Mouse (Mus musculus) forebrain, embryonic 12.5 days (tissue): ENCODE measurements around the gene Atp6v1g2. TPM values are rescaled to one million over a fixed set of nuclear protein-coding genes. Genes with fewer than 3 reads are reported as not detected.

Source experiments
- ATAC-seq: fragments of 200-750 bp; cut with Nextera tagmentation; 2 replicates; pipeline ENCODE4 v1.8.0; 2017; ENCODE audit warnings: moderate TSS enrichment; ENCODE audit not compliant: low FRiP score
- H3K27ac ChIP-seq: fragments of 300-500 bp; sonication (generic); 2 replicates; pipeline ENCODE4 v1.5.1; 2016; ENCODE audit warnings: mild to moderate bottlenecking
- H3K27me3 ChIP-seq: fragments of 300-500 bp; sonication (generic); 2 replicates; pipeline ENCODE4 v1.6.1; 2016; ENCODE audit warnings: mild to moderate bottlenecking
- H3K36me3 ChIP-seq: fragments of 300-500 bp; sonication (generic); replicated peaks from 2 replicates; pipeline ENCODE4 v1.6.1; 2016; ENCODE audit warnings: mild to moderate bottlenecking
- H3K4me1 ChIP-seq: fragments of 300-500 bp; sonication (generic); 2 replicates; pipeline ENCODE4 v1.6.1; 2016
- H3K4me2 ChIP-seq: fragments of 300-500 bp; sonication (generic); 2 replicates; pipeline ENCODE4 v1.6.1; 2016; ENCODE audit warnings: mild to moderate bottlenecking, moderate library complexity
- H3K4me3 ChIP-seq: fragments of 300-500 bp; sonication (generic); replicated peaks from 2 replicates; pipeline ENCODE4 v1.5.1; 2016; ENCODE audit warnings: mild to moderate bottlenecking
- H3K9ac ChIP-seq: fragments of 300-500 bp; sonication (generic); 2 replicates; pipeline ENCODE4 v1.6.1; 2016; ENCODE audit warnings: mild to moderate bottlenecking
- H3K9me3 ChIP-seq: fragments of 300-500 bp; sonication (generic); 2 replicates; pipeline ENCODE4 v1.6.1; 2016
- WGBS: fragments of 180-500 bp; shearing (Covaris S2); methylation state at CpG from one replicate; pipeline ENCODE4 v1.1.7; 2016; 5-methylcytosine and 5-hydroxymethylcytosine counted together
- polyA plus RNA-seq: library from polyadenylated mRNA; unstranded; fragments of >200 nt; fragmentation: Nextera tagmentation; extraction: Ambion mirVana; gene quantifications from 2 replicates; pipeline ENCODE4 v1.2.1, GENCODE M21; 2016

Atp6v1g2 gene
- polyA plus RNA-seq, 1 experiment from 2014 or later, result 17.3 TPM

DNA sequence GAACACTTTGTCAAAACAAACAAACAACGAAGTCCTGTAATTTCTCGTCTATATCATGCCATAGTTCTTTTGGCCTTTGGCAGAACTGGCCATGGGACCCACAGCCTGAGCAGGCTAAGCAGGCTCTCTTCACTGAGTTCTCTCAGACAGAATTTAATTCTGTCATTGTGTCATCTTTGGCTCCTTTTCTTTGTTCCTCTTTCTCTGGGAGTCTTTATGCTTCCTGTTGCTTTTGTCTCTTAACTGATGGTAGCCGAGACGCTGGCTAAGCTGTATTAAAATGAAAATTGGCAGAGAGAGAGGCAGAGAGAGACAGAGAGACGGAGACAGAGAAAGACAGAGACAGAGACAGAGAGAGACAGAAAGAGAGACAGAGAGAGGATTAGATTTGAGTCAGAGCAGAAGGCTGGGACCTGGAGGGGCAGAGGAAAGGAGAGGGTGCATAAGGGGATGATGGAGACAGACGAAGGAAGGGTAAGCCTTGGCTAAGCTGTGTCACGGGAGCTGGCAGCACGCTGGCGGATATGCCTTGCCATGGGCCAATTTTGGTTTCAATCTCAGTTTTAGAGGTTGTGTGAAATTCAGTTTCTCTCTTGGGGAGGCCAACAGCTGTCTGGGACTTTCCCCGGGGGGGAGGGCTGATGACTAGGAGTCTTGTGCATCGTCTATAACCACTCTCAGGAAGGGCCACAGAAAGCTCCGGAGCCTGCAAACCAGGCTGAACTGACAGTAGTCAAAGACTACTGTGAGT lies 23.5 kb upstream of the Atp6v1g2 start:
- no peaks in the 10 kb centered on the region for H3K9me3 ChIP-seq
- no peaks in the 10 kb centered on the region for H3K4me1 ChIP-seq
- ATAC-seq, result no peak
- no peak overlapping the region for H3K4me3 ChIP-seq
- no peak overlapping the region for H3K27ac ChIP-seq
- H3K9ac ChIP-seq, result no peak overlapping the region
- WGBS, result 74% methylated on average over 12 of the region's 12 CpGs
- H3K36me3 ChIP-seq, result no peaks in the 10 kb centered on the region
- H3K27me3 ChIP-seq, result peaks cover 19% of the 10 kb centered on the region
- H3K4me2 ChIP-seq, result no peak overlapping the region

DNA sequence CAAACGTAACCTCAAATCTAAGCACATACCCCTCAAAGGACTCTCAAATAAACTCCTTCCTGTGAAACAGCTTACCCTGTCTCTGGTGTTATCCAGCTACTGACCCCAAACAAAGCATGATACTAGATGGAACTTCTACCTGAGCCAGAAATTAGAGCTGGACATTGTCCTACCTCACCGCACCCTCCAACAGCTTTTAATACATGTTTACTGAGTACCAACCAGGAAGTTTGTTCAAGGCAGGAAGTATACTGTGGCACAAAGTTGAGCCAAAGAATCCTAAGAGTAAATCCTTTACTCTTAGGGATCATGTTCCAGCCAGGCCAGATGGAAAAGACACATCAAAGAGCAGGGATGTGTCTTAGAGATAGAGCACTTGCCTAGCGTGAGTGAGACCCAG lies 22.9 kb upstream of the Atp6v1g2 start:
- ATAC-seq, result no peak
- no peak overlapping the region for H3K4me2 ChIP-seq
- no peak overlapping the region for H3K4me3 ChIP-seq
- 83% methylated on average over 3 of the region's 3 CpGs for WGBS
- H3K4me1 ChIP-seq, result no peaks in the 10 kb centered on the region
- no peaks in the 10 kb centered on the region for H3K36me3 ChIP-seq
- no peak overlapping the region for H3K27ac ChIP-seq
- H3K27me3 ChIP-seq, result 0 out of 2 replicates have a peak, but pooled peaks cover 14% of the 10 kb centered on the region
- no peak overlapping the region for H3K9ac ChIP-seq
- H3K9me3 ChIP-seq, result no peaks in the 10 kb centered on the region

DNA sequence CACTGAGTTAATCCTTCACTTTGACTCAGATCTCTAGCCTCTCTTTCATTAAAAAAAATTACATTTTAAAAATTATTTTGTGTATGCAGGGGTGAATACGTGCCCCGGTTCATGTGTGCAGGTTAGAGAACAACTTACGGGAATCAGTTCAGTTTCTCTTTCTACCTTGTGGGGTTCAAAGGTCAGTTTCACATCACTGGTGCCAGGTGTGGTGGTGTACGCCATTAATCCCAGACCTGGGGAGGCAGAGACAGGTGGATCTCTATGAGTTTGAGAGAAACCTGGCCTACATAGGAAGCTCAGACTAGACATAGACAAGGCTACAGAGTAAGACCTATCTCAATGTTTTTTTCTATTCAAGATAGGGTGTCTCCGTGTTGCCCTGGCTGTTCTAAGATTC lies 20.4 kb upstream of the Atp6v1g2 start:
- H3K27me3 ChIP-seq, result 0 out of 2 replicates have a peak, but pooled peaks cover 9% of the 10 kb centered on the region
- 95% methylated on average over 5 of the region's 5 CpGs for WGBS
- no peak overlapping the region for H3K4me3 ChIP-seq

DNA sequence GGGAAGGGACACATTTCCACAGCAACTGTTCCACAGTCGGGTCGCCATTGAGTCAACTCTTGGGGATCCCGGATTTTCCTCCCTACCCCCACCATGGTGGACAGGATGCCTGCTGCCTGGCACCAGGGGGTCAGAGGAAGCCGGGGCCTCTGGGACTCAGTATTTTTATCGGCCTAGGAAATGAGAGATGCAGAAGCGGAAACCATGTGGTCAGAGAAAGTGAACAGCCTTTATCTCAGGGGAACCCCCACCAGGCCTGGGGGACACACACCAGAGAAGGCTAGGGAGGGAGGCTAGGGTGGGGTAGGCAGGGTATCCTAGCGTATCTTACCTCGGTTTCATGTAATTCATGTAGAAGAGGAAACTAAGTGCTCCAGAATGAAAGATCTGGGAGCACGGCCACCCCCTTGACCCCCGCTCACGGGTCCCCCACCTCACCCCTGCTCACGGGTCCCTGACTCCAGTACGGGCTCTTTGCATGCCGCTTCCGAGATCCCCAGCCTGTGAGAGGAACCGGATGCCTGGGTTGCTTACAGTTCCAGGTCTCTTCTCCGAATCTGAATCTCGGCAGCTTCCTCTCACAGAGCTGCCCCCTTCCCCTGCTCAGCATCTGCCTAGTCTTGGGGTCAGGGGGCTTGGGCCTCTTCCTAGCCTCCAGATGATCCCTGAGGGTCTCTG lies 14.8 kb upstream of the Atp6v1g2 start:
- no peaks in the 10 kb centered on the region for H3K9me3 ChIP-seq
- no peaks in the 10 kb centered on the region for H3K27me3 ChIP-seq
- H3K4me3 ChIP-seq, result no peak overlapping the region
- no peak overlapping the region for H3K27ac ChIP-seq
- peaks cover 39% of the 10 kb centered on the region for H3K36me3 ChIP-seq
- no peak overlapping the region for H3K9ac ChIP-seq
- 86% methylated on average over 18 of the region's 18 CpGs for WGBS
- H3K4me1 ChIP-seq, result no peaks in the 10 kb centered on the region
- no peak overlapping the region for H3K4me2 ChIP-seq
- no peak for ATAC-seq

More for the DNA sequence above, 20.4 kb upstream of the Atp6v1g2 start:
- Histone ChIP-seq H3K9ac (no peak overlapping the region), H3K27ac (no peak overlapping the region), H3K36me3 (no peaks in the 10 kb centered on the region), H3K9me3 (no peaks in the 10 kb centered on the region), H3K4me2 (no peak overlapping the region), H3K4me1 (no peaks in the 10 kb centered on the region)
- no peak for ATAC-seq

DNA sequence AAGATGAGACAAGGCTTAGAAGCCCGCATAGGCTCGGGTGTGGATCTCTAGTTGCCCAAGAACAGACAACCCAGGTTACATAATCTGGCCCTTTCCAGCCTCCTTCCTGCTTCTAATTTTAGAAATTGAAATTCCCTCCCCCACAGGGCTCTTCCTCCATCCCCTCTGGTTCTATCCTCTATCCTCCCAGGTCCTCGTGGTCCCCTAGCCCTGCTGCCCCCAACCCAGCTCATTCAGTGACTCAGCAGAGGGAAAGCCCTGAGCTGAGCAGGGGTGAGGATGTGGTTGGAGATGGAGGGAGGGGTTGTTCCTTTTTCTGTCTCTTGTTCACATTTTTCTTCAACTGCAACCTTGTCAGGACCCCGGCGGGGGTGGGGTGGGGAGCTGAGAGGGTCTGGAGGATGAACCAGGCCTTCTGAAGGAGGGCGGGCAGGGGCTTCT lies 13.8 kb upstream of the Atp6v1g2 start:
- no peaks in the 10 kb centered on the region for H3K9me3 ChIP-seq
- H3K9ac ChIP-seq, result no peak overlapping the region
- no peaks in the 10 kb centered on the region for H3K27me3 ChIP-seq
- no peak for ATAC-seq
- H3K4me2 ChIP-seq, result no peak overlapping the region
- no peaks in the 10 kb centered on the region for H3K4me1 ChIP-seq
- 90% methylated on average over 6 of the region's 6 CpGs for WGBS
- H3K27ac ChIP-seq, result no peak overlapping the region
- peaks cover 39% of the 10 kb centered on the region for H3K36me3 ChIP-seq
- no peak overlapping the region for H3K4me3 ChIP-seq

DNA sequence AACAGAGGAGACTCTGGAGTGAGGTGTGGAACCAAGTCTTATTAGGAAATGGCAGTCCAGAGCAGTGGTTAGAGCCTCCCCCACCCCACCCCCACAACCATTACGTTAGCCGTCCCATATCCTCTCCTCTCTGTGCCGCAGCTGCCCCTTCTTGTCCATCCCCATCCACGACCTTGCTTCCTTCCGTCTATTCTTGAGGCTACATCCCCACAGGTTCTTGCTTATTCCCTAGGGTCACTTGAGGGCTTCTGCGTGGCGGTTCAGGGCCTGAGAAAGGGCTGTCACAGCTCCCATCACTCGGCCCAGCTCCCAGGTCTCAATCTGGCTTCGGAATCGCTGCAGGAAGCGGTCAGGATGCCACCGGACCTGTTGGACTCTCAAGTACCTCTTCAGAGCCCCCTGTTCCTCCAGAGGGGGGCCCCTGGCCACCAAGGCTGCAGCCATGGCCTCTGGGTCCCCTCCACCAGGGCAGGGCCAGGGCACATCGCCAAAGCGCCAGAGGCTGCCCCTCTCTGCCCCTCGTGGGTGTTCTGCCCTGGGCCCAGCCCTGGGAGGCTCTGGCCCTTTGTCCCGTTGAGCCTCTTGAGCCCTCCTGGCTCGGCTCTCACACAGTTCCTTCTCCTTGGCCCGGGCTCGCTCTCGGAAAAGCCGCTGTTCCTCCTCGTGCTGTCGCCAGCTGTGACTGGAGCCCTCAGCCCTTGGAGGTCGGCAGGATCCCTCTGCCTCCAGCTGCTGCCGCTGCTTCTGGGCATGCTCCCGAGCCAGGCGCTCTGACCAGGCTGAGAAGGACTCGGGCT lies 13.1 kb upstream of the Atp6v1g2 start, which contains the start of gene Gm16181:
Gene Gm16181, plus strand, starts transcription at position 679 of the 797 bp plus-strand sequence.
- peak within 1 kb of the TSS; percentile 20; the same call in 1 of the 2 replicates for H3K27ac ChIP-seq
- 84% methylated on average over 28 of the region's 28 CpGs for WGBS
- peaks cover 46% of the 10 kb centered on the region for H3K36me3 ChIP-seq

DNA sequence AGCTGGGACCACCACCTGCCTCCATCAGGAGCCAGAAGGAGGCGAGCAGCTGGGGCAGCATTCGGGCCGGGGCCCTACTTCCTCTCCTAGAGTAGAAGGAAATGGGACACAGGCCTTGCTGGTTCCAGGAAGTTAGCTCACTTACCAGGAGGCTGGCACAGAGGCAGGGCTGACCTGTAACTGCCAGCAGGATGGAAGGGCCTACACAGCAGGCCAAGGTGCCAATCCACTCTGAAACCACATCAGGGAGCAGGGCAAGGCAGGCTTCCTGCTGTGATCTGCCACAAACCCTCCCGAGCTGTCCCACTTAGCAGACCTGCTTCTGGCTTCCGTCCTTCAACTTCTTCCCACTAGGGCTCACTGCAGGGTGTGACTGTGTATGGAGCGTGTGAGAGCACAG lies 11.2 kb upstream of the Atp6v1g2 start:
- H3K9ac ChIP-seq, result no peak overlapping the region
- H3K4me3 ChIP-seq, result no peak overlapping the region
- no peaks in the 10 kb centered on the region for H3K4me1 ChIP-seq
- peaks cover 61% of the 10 kb centered on the region for H3K36me3 ChIP-seq
- H3K9me3 ChIP-seq, result no peaks in the 10 kb centered on the region
- 85% methylated on average over 6 of the region's 6 CpGs for WGBS
- ATAC-seq, result no peak
- no peaks in the 10 kb centered on the region for H3K27me3 ChIP-seq
- H3K4me2 ChIP-seq, result no peak overlapping the region
- H3K27ac ChIP-seq, result no peak overlapping the region

More for the DNA sequence above, 13.1 kb upstream of the Atp6v1g2 start, which contains the start of gene Gm16181:
- H3K4me2 ChIP-seq, result no peak within 1 kb of the TSS
- no peaks in the 10 kb centered on the region for H3K9me3 ChIP-seq
- no peak within 1 kb of the TSS for H3K4me3 ChIP-seq
- no peak for ATAC-seq
- H3K9ac ChIP-seq, result no peak within 1 kb of the TSS
- H3K4me1 ChIP-seq, result no peaks in the 10 kb centered on the region
- H3K27me3 ChIP-seq, result no peaks in the 10 kb centered on the region

DNA sequence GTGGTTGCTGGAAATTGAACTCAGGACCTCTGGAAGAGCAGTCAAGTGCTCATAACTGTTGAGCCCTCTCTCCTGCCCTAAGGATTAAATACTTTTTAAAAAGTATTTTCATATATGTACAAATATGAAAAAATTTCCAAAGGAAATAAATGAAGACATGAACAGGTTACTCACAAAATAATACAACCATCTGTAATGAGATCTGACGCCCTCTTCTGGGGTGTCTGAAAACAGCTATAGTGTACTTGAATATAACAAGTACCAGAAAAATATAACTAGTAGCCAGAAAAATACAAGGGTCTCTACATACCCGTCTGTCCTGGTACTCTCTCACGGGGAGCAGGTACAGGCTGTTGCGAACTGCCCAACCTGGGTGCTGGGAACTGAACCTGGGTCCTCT lies 8.8 kb upstream of the Atp6v1g2 start:
- H3K36me3 ChIP-seq, result peaks cover 71% of the 10 kb centered on the region
- H3K4me1 ChIP-seq, result no peaks in the 10 kb centered on the region
- ATAC-seq, result no peak
- no peaks in the 10 kb centered on the region for H3K9me3 ChIP-seq
- H3K9ac ChIP-seq, result no peak overlapping the region
- H3K27ac ChIP-seq, result no peak overlapping the region
- H3K27me3 ChIP-seq, result no peaks in the 10 kb centered on the region
- no peak overlapping the region for H3K4me2 ChIP-seq
- H3K4me3 ChIP-seq, result no peak overlapping the region
- 92% methylated on average over 4 of the region's 4 CpGs for WGBS

DNA sequence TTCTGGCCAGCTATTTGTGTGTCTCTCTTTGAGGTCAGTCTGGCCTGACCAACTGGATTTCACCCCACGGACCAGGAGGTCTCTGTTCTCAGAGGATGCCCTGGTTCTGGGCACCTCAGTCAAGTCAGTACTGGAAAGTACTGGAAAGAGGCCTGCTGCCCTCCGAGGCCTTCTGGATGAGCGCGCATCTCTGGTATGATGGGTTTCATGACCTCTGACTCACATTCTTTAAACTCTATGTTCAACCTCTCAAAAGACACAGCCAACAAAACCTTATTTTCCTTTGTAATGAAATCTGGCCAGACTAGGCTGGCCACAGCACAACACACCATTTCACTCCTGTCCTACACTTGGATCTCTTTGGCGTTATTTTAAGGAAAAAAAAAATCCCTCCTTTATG lies 8.0 kb upstream of the Atp6v1g2 start:
- Histone ChIP-seq H3K9me3 (no peaks in the 10 kb centered on the region), H3K4me2 (no peak overlapping the region), H3K4me3 (no peak overlapping the region), H3K36me3 (peaks cover 69% of the 10 kb centered on the region), H3K27me3 (no peaks in the 10 kb centered on the region), H3K4me1 (no peaks in the 10 kb centered on the region), H3K9ac (no peak overlapping the region), H3K27ac (no peak overlapping the region)
- no peak for ATAC-seq
- WGBS, result 96% methylated on average over 5 of the region's 5 CpGs

DNA sequence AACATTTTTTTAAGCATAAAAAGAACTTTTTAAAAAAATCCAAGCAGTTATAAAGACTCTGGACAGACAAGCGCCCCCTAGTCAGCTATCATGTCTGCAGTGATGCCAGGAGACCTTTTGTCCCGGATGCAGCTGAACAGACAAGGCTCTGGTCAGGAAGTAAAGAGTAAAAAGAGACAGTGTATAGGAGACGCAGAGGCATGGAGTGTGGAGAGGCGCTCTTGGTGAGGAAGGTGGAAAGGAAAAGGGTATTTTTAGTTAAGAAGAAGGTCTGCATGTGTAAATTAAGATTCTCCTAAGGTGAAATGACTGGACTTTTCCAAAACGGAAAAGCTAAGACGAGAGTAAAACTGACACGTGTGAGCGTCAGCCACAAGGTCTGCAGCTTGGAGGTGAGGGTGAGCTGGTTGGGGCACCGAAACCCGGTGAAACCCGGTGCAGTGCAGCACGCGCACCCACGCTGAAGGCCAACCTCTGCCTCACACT lies 6.9 kb upstream of the Atp6v1g2 start:
- no peak overlapping the region for H3K4me2 ChIP-seq
- ATAC-seq, result no peak
- H3K27ac ChIP-seq, result no peak overlapping the region
- no peak overlapping the region for H3K4me3 ChIP-seq
- H3K9me3 ChIP-seq, result no peaks in the 10 kb centered on the region
- H3K4me1 ChIP-seq, result peaks cover under 1% of the 10 kb centered on the region
- H3K36me3 ChIP-seq, result peaks cover 73% of the 10 kb centered on the region
- 90% methylated on average over 14 of the region's 14 CpGs for WGBS
- H3K27me3 ChIP-seq, result no peaks in the 10 kb centered on the region
- no peak overlapping the region for H3K9ac ChIP-seq

DNA sequence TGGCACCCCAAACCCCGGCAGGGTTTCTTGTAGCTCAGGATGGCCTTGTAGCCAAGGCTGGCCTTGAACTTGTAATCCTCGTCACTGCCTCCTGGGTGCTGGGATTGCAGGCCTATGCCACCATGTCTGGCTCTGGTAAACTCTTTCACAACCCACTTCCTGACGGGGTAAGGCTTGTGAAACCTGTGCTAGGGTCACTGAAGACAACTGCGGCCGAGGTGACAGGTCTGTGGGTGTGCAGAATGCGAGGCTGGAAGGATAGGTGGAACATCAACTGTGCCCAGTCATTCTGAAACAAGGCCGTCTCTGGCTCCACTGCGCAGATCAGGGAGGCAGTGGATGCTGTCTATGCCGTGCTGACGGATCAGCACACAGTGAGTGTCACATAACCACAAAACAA lies 2.4 kb upstream of the Atp6v1g2 start:
- Histone ChIP-seq H3K36me3 (peaks cover 59% of the 10 kb centered on the region), H3K9me3 (no peaks in the 10 kb centered on the region), H3K4me1 (peaks cover 24% of the 10 kb centered on the region), H3K9ac (no peak overlapping the region), H3K27me3 (no peaks in the 10 kb centered on the region), H3K27ac (no peak overlapping the region), H3K4me2 (no peak overlapping the region), H3K4me3 (no peak overlapping the region)
- WGBS, result 94% methylated on average over 10 of the region's 10 CpGs
- ATAC-seq, result no peak

DNA sequence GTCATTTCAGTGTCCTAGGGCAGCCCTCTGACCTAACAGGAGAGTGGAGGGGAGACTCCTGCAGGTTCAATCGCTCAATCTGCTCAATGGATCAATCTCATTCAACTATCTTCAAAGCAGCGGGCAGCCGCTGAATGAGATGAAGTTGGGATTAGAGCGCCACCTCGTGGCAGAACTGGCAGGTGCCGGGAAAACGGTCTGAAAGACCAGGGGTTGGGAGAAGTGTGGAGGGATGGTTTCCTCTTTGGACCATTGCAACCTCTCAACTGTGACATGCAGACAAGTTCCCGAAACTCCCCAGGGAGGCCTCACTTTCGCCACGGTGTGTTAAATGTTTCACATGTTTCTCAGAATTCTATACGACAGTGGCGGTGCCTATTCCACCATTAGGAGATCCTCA lies 1.4 kb upstream of the Atp6v1g2 start:
- Histone ChIP-seq H3K4me2 (no peak overlapping the region), H3K36me3 (peaks cover 53% of the 10 kb centered on the region), H3K4me1 (peaks cover 28% of the 10 kb centered on the region), H3K9ac (no peak overlapping the region), H3K27ac (no peak overlapping the region), H3K4me3 (no peak overlapping the region; the same call in 1 of the 2 replicates), H3K27me3 (no peaks in the 10 kb centered on the region), H3K9me3 (no peaks in the 10 kb centered on the region)
- WGBS, result 16% methylated on average over 12 of the region's 12 CpGs
- no peak for ATAC-seq
